Mouse (Mus musculus): ENCODE data around the gene Gm9507.
"Not testable (repeated sequence)": the region's sequence is repeated elsewhere in the genome, so short reads cannot be mapped to it uniquely, and the experiment has no call there.

Gene Gm9507

DNA sequence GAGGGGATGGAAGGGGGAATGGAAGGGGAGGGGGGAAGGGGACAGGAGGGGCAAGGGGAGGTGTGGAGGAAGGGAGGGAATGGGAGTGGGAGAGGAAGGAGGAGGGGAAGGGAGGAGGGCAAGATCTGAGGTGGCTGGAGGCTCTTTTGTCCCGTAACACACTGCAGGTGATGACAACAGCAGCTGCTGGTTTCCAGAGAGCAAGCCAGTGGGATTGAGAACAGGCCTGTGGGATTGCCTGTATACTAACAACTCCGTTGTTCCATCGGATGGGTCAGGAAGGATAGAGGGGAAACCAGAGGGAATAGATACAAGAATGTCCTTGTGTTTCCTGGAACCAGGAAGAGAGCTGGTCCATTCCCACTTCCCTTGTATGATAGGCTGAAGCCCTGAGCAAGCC is 14.0 kb downstream of the Gm9507 start:
- no peaks in the 10 kb centered on the region for H3K36me3 ChIP-seq (ENCODE audit: control insufficient read depth, insufficient read depth, low read length, poor library complexity, severe bottlenecking)
- no peaks in the 10 kb centered on the region for H3K27me3 ChIP-seq (ENCODE audit: control insufficient read depth, insufficient read depth, low read length, poor library complexity, severe bottlenecking)
- no peak for DNase-seq (ENCODE audit: low read depth, low spot score)

DNA sequence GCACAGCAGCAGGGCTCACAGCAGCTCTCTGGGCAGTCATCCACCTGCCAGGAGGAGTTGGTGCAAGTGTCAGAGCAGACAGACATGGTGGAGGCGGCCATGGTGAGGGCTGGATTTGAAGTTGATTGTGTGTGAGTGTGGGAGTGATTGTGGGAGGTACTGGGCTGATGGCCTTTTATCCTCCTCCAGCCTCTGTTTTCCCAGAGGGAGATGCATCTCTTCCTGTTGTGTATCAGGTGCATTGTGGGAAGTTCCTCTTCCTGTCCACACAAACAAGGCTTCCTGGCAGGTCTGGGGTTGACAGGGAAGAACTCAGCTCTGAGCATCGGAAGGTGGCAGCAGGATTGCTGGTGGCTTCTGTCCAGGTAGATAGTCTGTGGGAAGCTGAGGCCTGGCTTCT is 16.7 kb downstream of the Gm9507 start, which contains the start of gene Gm9639:
Gene Gm9639 (minus strand): TSS at position 101 of the 400 bp plus-strand sequence.
- no peaks in the 10 kb centered on the region for H3K27me3 ChIP-seq (ENCODE audit: control insufficient read depth, insufficient read depth, low read length, poor library complexity, severe bottlenecking)
- no peak for DNase-seq (ENCODE audit: low read depth, low spot score)
- H3K36me3 ChIP-seq (ENCODE audit: control insufficient read depth, insufficient read depth, low read length, poor library complexity, severe bottlenecking), result no peaks in the 10 kb centered on the region

DNA sequence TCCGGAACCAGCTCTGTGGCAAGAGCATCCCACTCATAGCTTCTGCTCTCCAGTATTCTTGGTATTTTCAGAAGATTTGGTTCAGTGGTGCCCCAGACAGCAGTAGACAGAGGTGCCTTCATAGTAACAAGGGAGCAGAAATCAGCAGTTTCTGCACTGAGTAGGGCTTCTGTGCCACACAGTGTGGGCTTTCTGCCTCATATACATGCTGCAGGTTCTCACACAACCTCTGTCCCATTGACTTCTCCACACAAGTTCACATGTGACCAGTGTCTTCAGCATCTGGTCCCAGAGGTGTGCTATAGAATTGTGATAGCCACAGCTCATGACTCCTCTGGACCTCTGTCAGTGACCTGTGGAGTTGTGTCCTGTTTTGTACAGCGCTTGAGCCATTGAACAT is 23.0 kb downstream of the Gm9507 start:
- Histone ChIP-seq H3K36me3 (ENCODE audit: control insufficient read depth, insufficient read depth, low read length, poor library complexity, severe bottlenecking) (no peaks in the 10 kb centered on the region), H3K27me3 (ENCODE audit: control insufficient read depth, insufficient read depth, low read length, poor library complexity, severe bottlenecking) (no peaks in the 10 kb centered on the region)
- no peak for DNase-seq (ENCODE audit: low read depth, low spot score)

DNA sequence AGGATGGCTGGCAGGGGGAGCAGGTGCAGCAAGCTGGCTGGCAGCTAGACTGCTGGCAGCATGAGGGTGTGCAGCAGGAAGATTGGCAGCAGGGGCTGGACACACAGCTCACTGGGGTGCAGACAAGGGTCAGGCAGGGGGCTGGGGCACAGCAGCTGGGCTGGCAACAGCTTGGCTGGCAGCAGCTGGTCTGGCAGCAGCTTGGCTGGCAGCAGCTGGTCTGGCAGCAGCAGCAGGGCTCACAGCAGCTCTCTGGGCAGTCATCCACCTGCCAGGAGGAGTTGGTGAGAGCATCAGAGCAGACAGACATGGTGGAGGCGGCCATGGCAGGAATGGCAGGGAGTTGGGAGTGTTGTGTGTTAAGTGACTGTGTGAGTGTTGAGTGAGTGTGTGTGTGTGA is 23.8 kb downstream of the Gm9507 start, which contains the start of gene Gm7137:
Gene Gm7137 (minus strand): TSS at position 325 of the 400 bp plus-strand sequence.
- not testable (repeated sequence) for DNase-seq (ENCODE audit: low read depth, low spot score); H3K36me3 ChIP-seq (ENCODE audit: control insufficient read depth, insufficient read depth, low read length, poor library complexity, severe bottlenecking); H3K27me3 ChIP-seq (ENCODE audit: control insufficient read depth, insufficient read depth, low read length, poor library complexity, severe bottlenecking)

- H3K36me3 ChIP-seq (ENCODE audit: control insufficient read depth, insufficient read depth, low read length, poor library complexity, severe bottlenecking); H3K27me3 ChIP-seq (ENCODE audit: control insufficient read depth, insufficient read depth, low read length, poor library complexity, severe bottlenecking); DNase-seq (ENCODE audit: low read depth, low spot score): not testable (repeated sequence)
Measured at GRCm38 (mm10) chr10:77783396-77783795, 28.2 kb downstream of the Gm9507 start.

DNA sequence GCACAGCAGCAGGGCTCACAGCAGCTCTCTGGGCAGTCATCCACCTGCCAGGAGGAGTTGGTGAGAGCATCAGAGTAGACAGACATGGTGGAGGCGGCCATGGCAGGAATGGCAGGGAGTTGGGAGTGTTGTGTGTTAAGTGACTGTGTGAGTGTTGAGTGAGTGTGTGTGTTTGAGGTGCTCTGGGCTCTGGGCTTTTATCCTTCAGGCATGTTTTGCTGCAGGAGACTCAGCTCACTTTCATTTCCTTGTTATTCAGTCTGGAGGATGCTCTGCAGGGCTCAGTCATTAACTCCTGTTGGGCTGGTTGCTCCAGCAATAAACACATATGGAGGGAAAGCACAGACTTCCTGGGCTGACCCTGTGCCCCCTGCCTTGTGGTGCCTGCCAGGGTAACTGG is 29.2 kb downstream of the Gm9507 start, which contains the start of gene Gm3250:
Gene Gm3250 (minus strand): TSS at position 101 of the 400 bp plus-strand sequence.
- not testable (repeated sequence) for DNase-seq (ENCODE audit: low read depth, low spot score); H3K27me3 ChIP-seq (ENCODE audit: control insufficient read depth, insufficient read depth, low read length, poor library complexity, severe bottlenecking); H3K36me3 ChIP-seq (ENCODE audit: control insufficient read depth, insufficient read depth, low read length, poor library complexity, severe bottlenecking)

- not testable (repeated sequence) for H3K36me3 ChIP-seq (ENCODE audit: control insufficient read depth, insufficient read depth, low read length, poor library complexity, severe bottlenecking); DNase-seq (ENCODE audit: low read depth, low spot score); H3K27me3 ChIP-seq (ENCODE audit: control insufficient read depth, insufficient read depth, low read length, poor library complexity, severe bottlenecking)
Measured at GRCm38 (mm10) chr10:77776844-77777243, 34.8 kb downstream of the Gm9507 start, which contains the start of gene Gm7138. TSS of gene Gm7138 (minus strand) at chr10:77776944.

GRCm38 (mm10) chr10:77772142-77772541 is 39.5 kb downstream of the Gm9507 start:
- DNase-seq (ENCODE audit: low read depth, low spot score); H3K27me3 ChIP-seq (ENCODE audit: control insufficient read depth, insufficient read depth, low read length, poor library complexity, severe bottlenecking); H3K36me3 ChIP-seq (ENCODE audit: control insufficient read depth, insufficient read depth, low read length, poor library complexity, severe bottlenecking): not testable (repeated sequence)

GRCm38 (mm10) chr10:77771225-77771624 is 40.4 kb downstream of the Gm9507 start, which contains the start of gene Gm3238:
TSS of gene Gm3238 (minus strand) at chr10:77771325.
- not testable (repeated sequence) for DNase-seq (ENCODE audit: low read depth, low spot score); H3K27me3 ChIP-seq (ENCODE audit: control insufficient read depth, insufficient read depth, low read length, poor library complexity, severe bottlenecking); H3K36me3 ChIP-seq (ENCODE audit: control insufficient read depth, insufficient read depth, low read length, poor library complexity, severe bottlenecking)

DNA sequence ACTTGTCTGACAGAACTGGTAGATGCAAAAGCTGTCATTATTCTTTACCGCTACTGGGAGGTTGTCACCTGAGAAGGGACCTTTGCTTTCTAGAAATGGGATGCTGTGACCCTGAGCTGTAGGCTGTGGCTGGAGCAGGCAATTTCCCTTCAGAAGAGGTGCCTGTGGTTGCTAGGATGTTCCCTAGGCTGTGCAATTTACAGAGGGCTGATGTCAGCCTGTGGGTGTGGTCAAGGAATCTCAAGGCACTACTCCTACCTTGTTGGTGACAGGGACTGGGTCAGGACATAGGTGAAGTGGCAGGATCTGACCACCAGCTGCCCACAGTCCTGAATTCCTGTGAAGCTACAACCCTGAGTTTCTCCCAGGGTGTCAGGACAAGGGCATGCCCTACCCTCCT is 41.9 kb downstream of the Gm9507 start:
- Histone ChIP-seq H3K27me3 (ENCODE audit: control insufficient read depth, insufficient read depth, low read length, poor library complexity, severe bottlenecking) (no peaks in the 10 kb centered on the region), H3K36me3 (ENCODE audit: control insufficient read depth, insufficient read depth, low read length, poor library complexity, severe bottlenecking) (no peaks in the 10 kb centered on the region)
- no peak for DNase-seq (ENCODE audit: low read depth, low spot score)

Data from splenic B cell, adult 2 months (primary cell).